Mouse (Mus musculus) adrenal gland, adult 18-20 months (tissue): Measurements from ENCODE around the gene Calhm3. TPM values are rescaled to one million over a fixed set of nuclear protein-coding genes. Genes with fewer than 3 reads are reported as not detected.
"Not testable (repeated sequence)": the region's sequence is repeated elsewhere in the genome, so short reads cannot be mapped to it uniquely, and the experiment has no call there.

Experiments
- DNase-seq, 2 experiments: peaks; one replicate each; pipeline ENCODE4 v3.0.0; 2021 to 2022; ENCODE audit warnings: low spot score in 2 of 2
- total RNA-seq, 2 experiments: library from RNA; stranded (reverse); gene quantifications; 1 replicate in 1 of 2; 2 replicates in 1 of 2; pipeline ENCODE4 v1.2.3; 2021

Calhm3 gene
- total RNA-seq, 2 experiments from 2014 or later = not detected

- DNase-seq = no peak
These were observed 10.7 kb upstream of the Calhm3 start for GRCm38 (mm10) chr19:47168223-47168622.

DNA sequence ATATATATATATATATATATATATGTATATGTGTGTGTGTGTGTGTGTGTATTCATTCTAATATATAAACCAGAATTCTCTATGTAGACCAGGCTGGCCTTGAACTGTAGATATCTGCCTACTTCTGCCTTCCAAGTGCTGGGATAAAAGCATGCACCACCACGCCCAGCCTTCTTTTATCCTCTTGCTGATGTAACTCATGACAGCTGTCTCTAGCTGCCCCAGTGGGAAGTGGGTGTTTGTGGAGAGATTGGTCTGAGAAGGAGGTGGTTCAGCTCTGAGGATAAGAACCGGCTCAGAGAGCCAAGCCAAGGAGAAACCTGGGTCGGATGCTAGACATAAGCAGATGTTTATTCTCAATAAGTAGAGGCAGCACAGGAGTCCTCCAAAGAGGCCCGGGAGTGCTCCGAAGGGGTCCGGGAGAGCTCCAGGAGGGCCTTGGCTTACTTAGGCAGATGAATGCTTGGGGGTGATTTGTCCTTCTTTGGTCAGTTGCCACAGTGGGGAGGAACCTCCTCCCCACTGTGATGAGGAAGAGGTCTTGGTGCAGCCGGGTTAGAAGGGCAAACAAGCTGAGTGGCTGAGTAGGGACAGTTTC is 10.2 kb upstream of the Calhm3 start:
- no peak for DNase-seq

GRCm38 (mm10) chr19:47166758-47167157 is 9.2 kb upstream of the Calhm3 start:
- DNase-seq = no peak

DNA sequence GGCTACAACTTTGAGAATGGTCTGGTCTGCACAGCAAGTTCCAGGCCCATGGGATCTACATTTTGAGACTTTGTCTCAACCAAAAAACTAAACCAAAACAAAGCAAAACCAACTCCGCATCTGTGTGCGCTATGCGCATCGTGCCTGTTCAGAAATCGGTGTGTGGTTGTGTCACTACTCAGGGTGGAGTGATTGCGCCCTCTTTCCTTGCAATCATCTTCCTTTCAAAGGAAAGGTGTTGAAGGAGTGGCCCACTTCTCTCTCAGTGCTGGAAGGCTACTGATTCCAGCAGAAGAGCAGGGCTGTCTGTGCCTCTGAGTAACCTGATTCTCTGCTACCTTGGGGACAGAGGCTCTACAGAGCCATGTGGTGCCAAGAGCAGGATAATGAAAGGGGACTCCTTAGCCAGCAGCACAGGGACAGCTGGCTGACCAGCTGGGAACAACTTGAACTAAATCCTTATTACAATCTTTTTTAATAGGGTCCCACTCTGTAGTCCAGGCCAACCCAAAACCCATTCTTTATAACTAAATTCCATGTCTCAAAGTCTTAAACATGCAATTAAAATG is 5.7 kb upstream of the Calhm3 start:
- DNase-seq = no peak

DNA sequence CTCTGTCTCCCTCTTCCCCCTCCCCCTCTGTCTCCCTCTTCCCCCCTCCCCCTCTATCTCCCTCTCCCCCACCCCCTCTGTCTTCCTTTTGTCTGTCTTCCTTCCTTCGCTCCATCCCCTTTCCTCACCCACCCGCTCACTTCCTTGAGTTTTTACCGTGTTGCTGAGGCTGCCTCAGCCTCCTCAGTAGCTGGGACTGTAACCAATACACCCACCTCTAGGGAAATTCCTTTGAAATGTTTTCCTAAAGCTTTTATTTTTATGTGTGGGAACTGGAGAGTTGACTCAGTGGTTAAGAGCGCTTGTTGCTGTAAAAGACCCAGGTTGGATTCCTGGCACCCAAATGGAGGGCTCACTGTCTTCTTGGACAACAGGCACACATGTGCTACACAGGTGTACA is 4.1 kb upstream of the Calhm3 start:
- DNase-seq = no peak

- DNase-seq = no peak
These were observed 3.8 kb downstream of the Calhm3 start for GRCm38 (mm10) chr19:47153767-47154166.

- DNase-seq = no peak
These were observed 5.5 kb downstream of the Calhm3 start for GRCm38 (mm10) chr19:47152062-47152369.

GRCm38 (mm10) chr19:47151332-47152061 is 6.1 kb downstream of the Calhm3 start:
- no peak for DNase-seq

- no peak for DNase-seq
These were observed 7.7 kb downstream of the Calhm3 start for GRCm38 (mm10) chr19:47149854-47150253.

DNA sequence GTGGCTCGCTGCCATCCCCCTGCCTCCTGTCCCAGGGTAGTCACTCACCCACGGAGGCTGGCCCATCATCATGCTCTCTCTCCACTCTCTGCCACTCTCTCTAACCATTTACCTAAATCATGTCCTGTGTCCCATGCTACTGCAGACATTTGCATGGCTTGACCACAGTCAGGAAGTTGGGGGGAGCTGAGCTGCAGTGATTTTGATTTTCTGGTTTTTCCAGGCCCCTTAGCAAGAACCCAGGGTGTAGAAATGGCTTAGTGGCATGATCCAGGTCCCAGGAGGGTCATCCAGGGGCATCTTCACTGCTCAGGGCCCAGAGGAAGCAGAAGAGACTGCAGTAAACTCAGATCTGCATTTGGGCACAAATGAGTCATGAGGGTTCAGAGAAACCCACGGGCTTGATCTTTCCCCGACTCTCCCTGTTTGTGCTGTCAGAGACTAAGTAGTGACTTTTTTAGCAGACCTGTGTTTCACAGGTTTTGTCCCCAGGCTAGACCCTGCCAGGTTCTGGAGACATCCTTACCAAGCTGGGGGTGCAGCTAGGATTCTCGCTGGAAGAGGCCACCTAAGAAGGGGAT is 9.2 kb downstream of the Calhm3 start:
- no peak for DNase-seq

DNA sequence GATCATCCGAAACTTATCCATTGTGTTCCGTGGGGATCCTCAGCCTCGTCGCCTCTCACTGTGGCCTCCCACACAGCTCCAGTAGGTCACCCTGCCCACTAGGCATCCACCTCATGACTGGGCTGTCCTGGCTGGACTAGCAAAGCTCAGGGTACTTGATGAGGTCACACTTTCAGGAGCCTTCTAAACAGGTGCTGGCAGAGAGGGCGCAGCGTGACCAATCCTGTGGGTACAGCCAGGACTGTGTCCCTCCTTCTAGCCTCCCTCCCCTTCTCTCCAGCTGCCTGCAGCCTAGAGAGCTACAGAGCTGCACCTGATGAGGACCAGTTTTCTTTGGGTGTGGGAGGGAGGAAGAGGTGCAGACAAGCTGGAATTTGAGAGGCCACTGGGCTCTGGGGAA is 13.4 kb downstream of the Calhm3 start, which contains the start of gene Calhm1:
Gene Calhm1 (minus strand): TSS at position 101 of the 400 bp plus-strand sequence.
- DNase-seq = no peak

DNA sequence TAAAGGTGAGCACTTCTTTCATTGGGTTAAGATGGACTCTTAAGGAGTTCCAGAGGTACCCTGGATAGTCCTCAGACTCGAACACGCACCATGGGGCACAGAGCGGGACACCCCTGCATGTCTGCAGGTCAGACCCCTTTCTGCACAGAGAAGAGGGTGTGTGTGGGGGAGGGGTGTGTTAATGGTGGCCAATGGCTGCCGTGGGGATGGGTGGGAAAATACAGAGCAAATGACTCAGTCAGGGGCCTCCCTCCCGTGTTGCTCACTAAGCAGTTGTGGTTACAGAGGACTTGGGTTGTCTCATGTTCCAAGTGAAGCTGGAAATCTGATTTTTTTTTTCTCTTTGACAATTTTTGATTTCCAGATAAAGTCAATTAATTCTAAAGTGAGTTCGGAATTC is 15.1 kb downstream of the Calhm3 start:
- no peak for DNase-seq

- not testable (repeated sequence) for DNase-seq
These were observed 18.0 kb downstream of the Calhm3 start for GRCm38 (mm10) chr19:47139611-47140010.

- DNase-seq = peak; percentile 46 to 53
These were observed 19.7 kb downstream of the Calhm3 start, which contains the start of gene Calhm2 for GRCm38 (mm10) chr19:47137771-47138421. TSS of gene Calhm2 (minus strand) at chr19:47138294.

DNA sequence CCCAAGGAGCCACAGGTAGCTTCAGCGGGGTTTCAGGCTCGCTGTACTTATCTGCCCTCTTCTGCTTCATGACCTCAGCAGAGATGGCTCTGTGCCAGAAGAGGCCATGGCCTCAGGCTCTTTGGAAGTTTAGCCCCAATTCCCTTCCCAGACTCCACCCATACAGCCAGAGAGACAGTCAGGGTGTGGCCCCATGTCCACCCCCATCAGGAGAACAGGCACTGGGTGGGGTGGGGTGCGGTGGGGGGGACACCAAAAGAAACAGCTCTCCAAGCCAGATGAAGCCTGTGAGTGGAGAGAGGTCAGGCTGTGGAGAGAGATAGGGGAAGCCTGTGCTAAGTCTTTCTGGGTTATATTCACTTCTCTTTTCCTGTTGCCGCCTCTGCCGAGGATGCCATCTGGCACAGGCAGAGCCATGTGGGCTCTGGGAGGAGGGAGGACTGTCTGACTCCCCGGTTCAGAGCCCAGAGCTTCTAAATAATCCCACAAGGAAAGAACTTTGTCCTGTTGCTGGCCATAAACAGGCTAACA is 20.4 kb downstream of the Calhm3 start:
- DNase-seq = peak; percentile 55 to 57

DNA sequence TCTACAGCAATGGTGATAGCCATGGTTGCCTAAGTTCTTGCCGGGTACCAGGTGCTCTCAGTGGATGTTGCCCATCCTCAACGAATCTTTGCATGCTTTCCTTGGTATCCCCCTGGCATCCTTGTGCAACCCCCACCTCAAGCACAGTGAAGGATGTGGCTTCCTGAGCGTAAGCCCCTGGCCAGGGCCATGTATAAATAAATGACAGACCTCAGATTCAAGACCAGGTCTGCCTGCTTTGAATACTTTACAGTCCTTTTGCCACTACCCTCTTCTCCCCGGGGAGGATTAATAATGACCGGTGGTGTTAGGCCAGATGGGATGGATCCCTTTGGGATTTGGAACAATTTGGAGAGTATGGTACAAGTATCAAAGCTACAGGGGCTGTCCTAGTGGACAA is 21.4 kb downstream of the Calhm3 start:
- no peak for DNase-seq

DNA sequence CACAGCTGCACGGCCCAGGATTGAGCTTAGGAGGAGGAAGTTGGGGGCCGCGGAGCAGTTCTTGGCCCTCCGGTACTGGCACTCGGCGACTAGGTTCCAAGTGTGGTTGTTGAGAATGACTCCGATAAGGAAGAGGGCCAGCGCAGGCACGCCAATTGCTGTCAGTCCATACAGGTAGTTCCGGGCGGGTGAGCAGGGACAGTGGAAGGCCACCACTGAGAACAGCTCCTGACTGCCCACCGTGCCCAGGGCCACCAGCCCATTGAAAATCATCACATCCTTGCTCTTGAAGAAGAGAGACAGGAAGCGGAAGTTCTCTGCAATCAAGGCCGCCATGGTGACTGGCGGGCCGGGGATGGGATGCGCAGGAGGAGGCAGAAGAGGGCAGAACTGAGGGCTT is 22.0 kb downstream of the Calhm3 start:
- DNase-seq = no peak

DNA sequence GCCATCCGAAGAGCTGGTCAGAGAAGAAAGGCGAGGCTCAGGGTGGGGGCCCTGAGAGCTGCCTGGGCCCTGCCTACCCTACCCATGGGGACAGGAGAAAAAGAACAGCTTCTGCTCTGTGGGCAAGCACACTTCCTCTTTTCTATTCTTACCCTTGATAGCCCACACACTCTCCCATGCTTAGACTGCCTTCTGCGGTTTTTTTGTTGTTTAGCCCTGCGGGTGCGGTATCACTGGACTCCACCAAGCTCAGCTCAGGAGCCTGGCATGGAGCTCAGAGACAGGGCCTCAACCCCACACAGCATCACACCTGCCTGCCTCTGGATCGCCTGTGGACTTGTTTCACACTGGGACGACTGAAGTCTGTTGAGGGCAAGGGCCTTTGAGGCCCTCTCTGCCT is 24.4 kb downstream of the Calhm3 start:
- no peak for DNase-seq

DNA sequence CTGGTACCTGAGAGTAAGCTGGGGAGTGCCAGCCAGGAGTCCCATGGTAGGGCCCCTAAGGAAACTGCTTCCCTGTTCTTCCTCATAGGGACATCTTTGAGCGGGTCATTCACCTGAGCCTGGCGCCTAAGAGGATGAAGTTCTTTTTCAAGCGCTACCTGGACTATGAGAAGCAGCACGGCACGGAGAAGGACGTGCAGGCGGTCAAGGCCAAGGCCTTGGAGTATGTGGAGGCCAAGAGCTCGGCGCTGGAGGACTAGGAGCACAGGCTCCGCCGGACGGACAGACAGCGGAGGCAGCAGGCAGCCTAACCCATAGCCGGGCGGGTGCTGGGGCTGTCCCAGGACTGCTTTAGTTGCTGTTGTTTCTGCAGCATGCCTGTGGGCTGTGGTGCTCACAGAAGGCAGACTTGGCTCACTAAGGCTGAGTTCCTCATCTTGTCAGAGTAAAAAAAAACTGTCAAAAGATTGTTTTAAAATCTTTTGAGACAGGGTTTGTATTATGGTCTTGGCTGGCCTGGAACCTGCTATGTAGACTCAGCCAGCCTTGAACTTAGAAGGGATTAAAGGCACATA is 26.9 kb downstream of the Calhm3 start:
- no peak for DNase-seq

- no peak for DNase-seq
These were observed 28.7 kb downstream of the Calhm3 start for GRCm38 (mm10) chr19:47128835-47129234.

DNA sequence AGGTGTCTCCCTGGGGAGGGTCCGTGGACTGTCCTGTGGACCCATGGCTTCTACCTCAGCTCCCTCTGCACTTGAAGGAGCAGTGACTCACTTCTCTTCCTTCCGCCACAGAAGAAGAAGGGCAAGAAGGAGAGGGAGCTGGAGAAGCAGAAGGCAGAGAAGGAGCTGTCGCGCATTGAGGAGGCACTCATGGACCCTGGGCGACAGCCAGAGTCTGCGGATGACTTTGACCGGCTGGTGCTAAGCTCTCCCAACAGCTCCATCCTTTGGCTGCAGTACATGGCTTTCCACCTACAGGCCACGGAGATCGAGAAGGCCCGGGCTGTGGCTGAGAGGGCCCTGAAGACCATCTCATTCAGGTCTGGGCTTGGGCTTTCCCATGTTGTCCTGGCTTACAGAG is 29.4 kb downstream of the Calhm3 start:
- DNase-seq = no peak
